Mouse (Mus musculus): ENCODE results near the gene Mnt.

Mnt gene

DNA sequence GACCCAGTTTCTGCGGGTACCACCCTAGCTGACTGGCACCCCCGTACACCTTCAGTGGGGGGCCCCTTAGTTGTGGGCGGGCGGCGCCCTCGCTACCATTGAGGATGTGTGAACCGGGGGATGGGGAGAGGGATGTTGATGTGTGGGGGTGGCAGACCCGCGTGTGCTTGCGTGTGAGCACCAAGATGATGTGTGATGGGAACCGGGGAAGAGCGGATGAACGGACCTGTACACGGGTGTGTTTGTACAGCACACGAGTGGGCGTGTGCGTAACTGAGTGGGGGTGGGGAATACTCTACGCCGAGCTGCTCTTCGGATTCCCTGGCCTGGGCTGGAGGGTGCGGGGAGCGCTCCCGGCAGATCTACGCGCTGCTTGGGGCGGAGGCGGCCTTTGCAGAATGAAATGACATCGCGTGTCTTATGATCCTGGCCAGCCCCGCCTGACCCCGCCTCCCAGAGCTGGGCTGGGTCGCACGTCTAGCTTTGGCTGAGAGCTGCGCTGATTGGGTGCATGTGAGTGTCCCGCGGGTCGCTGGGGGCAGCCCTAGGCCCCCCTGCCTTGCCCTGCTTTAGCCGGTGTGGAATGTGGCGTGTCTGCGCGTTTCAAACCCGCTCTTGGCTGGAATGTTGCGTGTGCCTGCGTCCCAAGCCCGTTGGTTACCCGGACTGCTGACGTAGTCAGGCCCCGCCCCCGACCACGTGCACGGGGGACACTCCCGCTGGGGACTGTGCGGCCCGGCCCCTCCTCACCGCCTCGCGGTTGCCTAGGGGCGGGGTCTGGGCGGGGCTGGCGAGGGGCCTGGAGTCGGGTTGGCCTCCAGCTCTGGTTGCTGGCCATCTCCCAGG lies 1.1 kb downstream of the Mnt start:
- DNase-seq (ENCODE audit: low spot score) = peak; percentile 99

DNA sequence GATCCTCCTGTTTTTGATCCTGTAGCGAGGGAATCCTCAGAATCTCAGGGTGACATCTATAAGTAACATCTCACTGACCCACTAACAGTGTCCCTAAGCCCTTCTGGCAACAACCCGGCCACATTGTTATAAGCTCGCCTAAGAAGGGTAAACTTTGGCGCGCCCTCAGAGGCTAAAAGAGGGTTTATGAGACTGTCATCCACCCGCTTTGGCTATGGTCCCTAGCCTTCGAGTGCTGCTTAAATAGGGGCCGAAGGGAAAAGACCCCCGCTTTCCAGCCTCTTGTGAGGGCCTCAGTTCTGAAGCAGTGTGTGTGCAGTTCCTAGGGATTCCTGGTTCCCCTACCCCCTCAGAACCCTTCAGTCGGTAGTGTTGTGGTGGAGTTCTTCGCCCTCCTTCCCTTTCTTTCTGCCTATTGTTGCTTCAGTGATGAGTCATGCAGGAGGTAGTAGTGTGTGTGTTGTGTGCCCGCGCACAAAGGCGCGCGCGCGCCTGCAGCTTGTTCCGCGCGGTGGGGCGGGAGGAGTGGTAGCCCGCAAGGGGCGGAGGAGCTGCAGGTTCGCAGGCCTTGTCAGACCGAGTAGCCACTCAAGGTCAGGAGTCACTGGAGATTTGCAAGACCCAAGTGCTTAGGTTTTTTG lies 1.9 kb downstream of the Mnt start:
- DNase-seq (ENCODE audit: low spot score) = peak; percentile 56

DNA sequence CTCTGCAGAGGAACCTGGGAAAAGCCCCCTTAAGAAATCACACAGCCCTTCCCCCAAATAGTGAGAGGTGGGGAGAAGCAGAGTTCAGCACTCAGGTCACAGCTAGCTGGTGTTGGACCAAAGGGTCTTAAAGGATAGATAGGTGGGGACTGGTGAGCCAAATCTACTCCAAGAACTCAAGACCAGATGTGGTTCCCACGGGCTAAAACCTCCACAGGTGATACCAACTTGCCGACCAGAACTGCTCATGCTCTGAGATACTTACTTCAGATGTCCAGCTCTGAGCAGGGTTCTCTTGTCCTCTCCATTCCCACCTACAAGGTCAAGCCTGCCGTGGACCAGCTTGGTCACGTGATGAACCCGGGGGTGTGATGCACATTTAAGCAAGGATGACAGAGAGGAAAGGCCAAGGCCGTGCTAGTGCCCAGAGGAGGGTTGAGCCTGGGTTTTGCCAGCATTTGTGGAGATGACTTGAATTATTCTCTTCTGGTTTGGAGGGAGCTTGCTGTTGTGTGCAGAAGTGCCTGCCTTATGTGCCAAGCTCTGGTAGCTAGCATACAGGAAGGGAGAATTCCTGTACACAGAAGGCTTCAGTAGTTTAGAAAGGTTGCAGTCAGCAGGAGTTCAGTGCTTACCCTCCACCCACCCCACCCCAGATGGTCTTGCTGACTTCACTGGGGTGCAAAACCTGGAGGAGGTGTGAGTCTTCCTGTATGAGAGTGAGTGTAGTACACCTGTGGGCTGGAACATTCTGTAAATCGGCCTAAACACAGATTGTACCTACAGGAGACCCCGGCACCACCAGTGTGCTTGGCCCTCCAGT lies 3.0 kb downstream of the Mnt start:
- no peak for DNase-seq (ENCODE audit: low spot score)

DNA sequence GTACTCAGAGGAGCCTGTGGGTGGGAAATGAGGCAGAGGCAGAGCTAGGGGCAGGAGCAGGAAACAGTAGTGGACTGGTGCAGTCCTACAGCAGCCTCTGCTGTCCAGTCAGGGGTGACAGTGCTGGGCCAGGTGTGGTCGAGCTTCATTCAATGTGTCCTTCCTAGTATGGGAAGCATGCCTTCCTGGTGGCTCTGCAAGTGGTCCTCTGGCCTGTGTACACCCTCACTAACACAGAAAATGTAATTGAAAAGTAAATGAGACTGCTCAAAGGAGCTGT lies 3.6 kb downstream of the Mnt start:
- no peak for DNase-seq (ENCODE audit: low spot score)

DNA sequence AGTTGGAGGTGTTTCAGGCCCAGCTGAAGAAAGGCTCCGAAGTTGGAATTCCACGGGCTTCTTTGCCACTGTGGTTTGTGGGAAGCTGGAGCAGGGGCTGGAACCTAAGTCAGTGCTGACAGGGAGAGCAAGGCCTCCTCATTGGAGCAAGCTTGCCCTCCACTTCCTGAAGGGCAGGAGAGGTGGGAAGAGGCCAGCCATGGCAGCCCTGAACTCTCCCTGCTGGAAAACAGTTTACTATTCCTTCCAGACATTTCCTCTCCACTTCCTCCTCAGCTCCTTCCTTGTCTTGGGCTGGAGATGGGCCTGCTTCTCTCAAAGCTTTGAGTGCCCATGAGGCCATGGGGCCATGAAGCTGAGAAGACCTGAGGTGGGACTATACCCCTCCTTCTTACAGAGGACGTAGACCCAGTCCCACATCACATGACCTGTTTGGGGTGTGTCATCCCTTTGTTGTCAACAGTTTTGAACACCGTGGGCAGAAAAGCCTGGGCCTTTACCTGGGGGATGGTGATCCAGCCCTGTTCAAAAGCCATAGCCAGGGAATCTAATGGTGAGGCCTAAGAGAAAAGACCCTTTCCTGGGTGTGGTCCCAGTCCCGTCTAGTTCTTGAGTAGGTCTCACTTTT lies 4.0 kb downstream of the Mnt start:
- no peak for DNase-seq (ENCODE audit: low spot score)

DNA sequence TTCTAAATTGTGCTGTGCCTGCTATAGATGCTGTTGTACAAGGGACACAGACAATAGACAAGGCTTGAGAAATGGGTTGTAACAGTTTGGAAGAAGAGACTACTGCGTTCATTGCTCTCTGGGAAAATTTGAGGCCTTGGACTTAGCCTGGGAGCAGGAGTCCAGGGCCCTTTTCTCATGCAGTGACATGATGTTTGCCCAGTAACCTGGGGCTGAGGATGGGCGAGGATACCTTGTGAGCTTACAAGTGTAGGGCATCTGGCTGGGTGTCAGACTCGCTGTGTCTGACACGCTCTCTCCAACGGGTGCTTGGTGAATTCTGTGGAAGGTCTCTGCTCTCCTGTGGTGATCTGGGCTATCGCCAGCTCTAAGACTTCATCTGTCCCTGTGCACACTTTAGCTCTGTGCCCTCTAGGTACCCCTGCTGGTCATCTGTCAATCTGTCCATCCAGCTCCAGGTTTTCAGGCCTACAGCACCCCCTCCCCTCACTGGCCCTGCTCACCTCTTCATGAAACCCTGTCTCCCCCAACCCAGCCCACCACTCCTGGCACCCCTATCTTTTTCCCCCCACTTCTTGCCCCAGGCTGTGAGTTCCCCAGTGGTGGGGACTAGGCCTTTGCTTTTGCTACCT lies 5.0 kb downstream of the Mnt start:
- no peak for DNase-seq (ENCODE audit: low spot score)

DNA sequence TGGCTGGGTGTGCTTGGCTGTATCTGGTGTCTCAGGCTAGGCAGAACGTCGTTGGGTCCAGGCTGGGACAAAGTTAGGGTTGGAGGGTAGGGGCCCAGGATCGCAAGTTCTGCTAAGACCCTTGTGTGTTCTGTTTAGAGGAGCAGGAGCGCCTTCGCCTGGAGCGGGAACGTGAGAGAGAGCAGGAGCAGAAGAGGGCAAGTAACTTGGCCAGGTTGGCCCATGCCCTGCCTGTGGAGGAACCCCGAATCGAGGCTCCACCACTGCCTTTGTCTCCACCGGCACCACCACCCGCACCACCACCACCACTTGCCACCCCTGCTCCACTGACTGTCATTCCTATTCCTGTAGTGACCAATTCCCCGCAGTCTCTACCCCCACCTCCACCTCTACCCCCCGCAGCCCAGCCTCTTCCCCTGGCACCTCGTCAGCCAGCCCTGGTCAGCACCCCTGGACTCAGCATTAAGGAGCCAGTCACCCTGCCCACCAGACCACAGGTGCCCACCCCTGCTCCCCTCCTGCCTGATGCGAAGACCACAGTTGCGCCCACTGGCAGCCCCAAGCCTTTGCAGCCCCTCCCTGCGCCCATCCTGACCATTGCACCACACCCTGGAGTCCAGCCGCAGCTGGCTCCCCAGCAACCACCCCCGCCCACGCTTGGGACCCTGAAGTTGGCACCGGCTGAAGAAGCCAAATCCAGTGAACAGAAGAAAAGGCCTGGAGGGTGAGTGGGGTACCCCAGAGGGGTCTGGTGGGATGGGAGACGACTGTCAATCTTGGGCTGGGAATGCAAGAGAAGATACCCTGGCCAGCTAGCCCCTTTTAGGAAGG lies 5.7 kb downstream of the Mnt start:
- no peak for DNase-seq (ENCODE audit: low spot score)

DNA sequence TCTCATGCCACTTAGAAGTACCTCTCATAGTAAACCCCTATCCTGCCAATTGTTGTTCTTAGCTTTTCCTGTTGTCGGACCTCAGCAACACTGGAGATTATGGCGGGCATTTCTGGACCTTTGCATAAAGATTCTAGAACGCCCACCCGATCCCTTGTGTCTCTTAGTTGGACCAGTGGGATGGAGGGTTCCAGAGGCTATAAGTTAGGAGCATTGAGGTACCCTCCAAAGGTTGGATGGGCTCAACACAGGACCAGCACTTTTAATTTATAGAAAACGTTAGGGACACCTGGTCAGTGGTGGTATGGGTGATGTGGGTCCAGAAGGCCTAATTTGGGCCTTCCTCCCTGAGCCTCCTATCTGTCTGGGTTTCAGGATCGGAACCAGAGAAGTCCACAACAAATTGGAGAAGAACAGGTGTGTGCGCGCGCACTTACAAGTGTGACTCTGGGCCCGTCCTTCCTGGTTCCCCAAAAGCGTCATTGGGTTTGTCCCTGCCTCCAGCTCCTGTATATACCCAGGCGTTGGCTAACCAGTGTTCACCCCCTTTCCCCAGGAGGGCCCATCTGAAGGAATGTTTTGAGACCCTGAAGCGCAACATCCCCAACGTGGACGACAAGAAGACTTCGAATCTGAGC lies 6.5 kb downstream of the Mnt start:
- DNase-seq (ENCODE audit: low spot score) = no peak

DNA sequence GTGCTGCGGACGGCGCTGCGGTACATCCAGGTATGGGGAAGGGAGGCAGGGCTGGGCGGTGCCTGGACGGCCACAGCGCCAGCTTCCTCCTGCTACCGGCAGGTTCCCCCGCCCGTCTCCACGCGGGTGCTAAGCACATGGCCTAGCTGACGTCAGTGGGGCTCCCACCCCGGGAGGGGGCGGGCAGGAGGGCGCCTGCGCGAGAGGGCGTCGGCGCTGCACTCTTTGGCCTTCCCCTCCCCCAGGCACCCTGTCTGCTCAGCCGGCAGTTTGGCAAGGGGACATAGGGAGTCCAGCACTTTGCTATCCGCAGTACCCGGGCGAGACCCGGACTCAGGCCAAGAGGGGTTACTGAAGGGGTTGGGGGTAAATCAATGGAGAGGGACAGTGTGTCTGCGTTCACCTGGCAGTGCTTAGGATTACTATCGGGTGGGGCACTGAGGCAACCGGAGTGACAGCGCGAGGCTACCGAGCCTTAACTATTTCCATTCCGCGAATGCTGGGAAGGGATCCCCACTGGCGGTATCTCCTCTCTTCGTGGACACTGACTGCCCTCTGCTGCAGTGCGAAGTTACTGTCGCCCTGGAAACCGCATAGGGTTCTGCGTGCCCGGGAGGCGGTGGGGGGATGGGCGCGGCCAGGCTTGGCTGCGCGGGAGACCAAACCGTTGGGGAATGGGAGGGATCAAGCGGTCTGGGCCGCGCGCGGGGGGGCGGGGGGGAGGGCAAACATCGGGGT lies 7.1 kb downstream of the Mnt start:
- peak; percentile 93 for DNase-seq (ENCODE audit: low spot score)

DNA sequence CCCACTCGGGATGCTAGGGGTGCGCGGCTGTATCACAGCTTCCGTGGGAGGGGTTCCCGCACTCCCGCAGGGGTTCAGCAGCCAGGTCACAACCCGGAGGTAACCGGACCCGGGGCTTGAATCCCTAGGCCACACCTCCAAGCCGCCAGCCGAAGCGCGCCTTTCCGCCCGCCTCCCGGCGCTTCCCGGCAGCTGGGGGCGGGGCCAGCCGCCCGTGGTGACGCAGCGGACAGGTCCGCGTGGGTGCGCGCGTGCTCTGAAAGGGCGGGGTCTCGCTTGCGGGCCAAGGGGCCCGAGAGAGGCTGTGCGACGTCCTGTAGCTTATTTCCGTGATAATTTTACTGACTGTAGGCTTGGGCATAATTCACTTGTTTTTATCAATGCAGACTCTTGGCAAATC lies 7.7 kb downstream of the Mnt start:
- peak; percentile 91 for DNase-seq (ENCODE audit: low spot score)

DNA sequence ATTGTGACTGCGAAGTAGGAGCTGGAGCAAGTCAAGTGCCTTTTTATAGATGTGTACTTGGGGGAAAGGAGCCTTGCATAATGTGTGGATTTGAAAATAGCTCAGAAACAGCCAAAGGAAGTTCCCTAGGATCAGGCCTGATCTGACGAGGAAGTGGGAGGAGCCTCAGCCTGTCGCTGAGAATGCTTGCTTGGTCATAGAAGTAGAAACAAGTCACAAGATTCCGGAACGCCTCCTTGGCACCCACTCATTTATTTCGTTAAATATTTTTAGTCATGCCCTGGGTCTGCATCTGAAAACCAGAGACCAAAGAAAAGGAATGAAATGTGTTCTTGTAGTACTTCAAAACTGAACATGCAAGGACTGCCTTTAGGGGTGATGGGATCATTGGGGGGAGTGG lies 8.3 kb downstream of the Mnt start:
- DNase-seq (ENCODE audit: low spot score) = peak; percentile 39

DNA sequence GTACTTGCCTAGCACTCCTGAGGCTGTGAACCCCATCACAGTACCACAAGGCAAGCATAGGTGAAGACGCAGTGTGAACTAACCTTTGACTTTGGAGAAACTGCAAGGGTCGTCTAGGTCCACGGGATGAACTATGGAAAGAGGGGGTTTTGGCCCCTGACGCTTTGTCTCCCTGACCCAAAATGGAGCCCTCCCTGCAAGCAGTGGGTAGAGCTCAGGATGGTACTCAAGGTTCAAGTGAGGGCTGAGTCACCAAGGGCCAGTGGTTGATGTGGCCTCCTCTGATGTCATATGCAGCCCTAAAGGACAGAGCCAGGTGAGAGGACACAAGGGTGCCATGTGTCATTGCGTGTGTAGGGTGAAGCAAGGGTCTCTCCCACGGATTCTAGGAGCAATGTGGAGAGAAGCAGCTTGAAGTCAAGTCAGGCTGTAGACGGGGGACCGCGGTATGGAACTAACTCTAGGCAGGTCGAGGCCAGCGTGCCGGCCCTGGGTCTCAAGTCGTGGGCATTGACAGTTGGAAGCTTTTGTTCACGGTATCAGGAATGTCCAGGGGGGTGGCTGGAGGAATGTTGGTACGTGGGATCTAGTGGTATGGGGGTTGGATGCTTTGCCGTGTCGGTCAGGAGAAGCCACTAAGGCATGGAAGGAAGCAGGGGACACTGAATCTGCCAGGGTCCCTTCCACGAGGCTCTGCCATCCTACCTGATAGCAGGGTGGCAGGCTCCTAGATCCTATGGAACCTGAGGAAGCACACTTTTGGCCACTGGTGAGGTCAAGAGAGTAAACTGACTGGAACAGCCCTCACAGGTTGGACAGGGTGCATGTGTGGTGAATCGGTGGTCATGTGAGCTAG lies 9.4 kb downstream of the Mnt start:
- no peak for DNase-seq (ENCODE audit: low spot score)

DNA sequence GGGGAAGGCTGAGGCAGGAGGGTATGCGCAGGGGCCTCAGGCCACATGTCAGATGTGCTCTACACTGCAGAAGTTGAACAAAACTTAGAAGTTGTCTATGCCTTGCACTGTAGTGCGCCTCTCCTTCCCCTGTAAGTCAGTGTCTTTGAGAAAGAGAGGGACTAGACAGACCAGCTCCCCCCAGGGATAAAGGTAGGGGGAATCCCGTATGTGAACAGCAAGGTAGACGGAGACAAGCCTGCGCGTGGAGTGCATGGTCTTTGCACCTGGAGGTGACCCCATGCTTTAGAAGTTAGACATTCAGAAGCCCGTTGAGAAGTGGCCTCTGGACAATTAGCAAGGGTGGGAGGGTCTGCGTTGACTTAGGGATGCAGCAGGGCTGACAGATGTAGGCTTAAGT lies 10.0 kb downstream of the Mnt start:
- no peak for DNase-seq (ENCODE audit: low spot score)

DNA sequence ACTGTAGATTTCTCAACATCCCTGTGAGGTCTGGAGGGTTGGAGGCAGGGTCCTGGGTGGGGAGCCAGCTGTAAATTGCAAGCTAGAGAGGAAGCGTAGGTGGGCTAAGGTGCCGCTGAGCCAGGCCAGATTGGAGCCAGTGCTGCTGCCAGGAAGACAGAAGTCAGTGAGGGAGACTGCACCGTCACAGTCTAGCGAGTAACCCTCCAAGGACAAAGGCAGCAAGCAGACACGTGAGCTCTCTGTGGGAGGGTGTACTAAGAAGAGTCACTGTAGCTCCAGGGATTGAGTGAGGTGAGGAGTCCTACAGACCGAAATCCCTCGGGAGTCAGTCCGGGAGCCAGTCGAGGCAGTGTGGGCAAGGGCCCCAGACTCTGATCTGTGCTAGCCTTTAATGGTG lies 10.6 kb downstream of the Mnt start:
- no peak for DNase-seq (ENCODE audit: low spot score)

DNA sequence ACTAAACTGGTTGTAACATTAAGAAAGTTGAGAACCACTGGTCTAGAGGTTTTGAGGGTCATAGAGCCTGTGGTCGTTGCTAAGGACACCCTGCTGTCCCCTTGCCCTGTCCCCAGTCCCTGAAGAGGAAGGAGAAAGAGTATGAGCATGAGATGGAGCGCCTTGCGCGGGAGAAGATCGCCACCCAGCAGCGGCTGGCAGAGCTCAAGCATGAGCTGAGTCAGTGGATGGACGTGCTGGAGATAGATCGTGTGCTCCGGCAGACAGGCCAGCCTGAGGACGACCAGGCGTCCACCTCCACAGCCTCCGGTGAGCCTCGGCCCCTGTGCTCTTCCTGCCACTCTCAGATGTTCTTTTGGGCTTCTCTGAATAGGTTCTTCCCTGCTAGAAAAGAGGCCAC lies 11.3 kb downstream of the Mnt start:
- no peak for DNase-seq (ENCODE audit: low spot score)

DNA sequence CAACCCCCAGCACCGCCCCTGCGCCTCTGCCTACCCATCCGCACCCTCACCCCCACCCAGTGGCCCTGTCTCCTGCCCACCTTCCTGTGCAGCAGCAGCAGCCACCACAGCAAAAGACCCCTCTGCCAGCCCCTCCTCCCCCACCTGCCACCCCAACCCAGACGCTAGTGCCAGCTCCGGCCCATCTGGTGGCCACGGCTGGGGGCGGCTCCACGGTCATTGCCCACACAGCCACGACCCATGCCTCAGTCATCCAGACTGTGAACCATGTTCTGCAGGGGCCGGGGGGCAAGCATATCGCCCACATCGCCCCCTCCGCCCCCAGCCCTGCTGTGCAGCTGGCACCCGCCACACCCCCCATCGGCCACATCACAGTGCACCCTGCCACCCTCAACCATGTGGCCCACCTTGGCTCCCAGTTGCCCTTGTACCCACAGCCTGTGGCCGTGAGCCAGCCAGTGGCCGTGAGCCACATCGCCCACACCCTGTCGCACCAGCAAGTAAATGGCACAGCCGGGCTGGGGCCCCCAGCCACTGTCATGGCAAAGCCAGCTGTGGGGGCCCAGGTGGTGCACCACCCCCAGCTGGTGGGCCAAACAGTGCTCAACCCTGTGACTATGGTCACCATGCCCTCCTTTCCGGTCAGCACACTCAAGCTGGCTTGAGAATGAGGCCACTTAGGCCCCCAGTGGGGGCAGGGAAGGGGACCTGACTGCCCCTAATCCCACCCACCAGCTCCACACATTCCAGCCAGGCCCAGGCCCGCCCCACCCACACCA lies 12.1 kb downstream of the Mnt start:
- no peak for DNase-seq (ENCODE audit: low spot score)

DNA sequence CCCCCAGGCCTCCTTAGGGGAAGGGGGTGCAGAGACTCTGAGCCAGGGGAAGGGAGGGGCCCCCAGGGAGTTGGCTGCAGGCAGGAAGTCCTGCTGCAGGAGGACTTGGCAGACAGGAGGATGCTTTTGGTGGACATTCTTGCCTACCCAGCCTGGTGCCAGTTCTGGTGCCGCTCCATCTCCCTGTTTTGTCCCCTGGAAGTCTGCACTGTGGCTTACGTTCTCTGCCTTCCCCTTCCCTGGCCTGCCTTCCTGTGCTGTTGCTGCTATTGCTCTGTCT lies 12.7 kb downstream of the Mnt start:
- no peak for DNase-seq (ENCODE audit: low spot score)

DNA sequence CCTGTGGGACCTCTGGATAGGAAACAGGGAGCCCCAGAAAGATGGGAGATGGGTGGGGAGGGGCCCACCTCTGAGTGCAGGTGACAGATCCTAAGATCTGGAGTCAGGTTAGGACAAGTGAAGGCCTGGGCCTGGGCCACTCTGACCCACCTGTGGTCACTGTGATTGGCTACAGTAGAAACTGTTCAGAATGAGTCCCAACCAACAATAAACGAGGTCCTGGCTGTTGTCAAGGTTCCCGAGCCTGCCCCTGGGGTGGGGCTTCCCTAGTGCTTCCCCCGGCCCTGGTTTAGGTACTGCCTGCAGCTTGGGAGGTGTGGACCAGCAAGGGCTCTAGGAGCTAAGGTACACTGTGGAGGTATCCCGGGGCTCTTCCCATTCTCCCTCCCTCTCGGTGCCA lies 13.0 kb downstream of the Mnt start:
- DNase-seq (ENCODE audit: low spot score) = no peak

DNA sequence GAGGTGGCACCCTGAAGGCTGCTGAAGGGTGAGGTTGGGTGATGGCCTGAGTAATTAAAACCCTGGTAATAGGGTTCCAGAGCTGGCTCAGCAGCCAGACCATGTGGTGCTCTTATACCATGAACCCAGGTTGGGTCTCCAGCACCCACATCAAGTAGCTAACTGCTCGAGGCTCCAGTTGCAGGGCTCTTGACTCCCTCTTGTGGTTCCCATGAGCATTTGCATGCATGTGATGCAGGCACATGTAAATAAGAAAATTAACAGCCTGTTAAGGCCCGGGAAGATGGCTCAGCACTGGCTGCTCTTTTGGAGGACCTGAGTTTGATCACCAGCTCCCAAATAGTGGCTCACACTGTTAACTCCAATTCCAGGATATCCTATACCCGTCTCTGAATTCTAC lies 15.1 kb downstream of the Mnt start:
- no peak for DNase-seq (ENCODE audit: low spot score)

All from urinary bladder, postnatal 25 days (tissue).